Mouse (Mus musculus): ENCODE measurements at regions not wholly inside any gene's neighbourhood (a gene's known extent, or its start where the extent isn't known, plus 50 kb on each side); places are given as distances from the start of the nearest gene placed in this dataset.

DNA sequence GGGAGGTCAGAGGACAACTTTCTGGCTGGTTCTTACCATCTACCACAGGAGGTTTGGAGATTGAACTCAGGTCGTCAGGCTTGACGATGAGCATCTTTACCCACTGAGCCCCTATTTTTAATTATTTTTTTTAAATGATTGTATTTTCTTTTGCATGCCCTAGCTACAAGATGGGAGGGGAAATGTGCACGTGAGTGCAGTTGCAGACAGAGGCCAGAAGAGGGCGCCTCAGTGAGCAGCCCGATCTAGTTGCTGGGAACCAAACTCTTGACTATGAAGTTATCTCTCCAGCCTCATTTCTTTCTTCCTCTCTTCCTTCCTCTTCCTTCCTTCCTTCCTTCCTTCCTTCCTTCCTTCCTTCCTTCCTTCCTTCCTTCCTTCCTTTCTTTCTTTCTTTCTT, 537.3 kb upstream of the Adam5 start:
- TF ChIP-seq CTCF (IDR thresholded peaks at IDR 0.05; ENCODE audit: control insufficient read depth, insufficient read depth, insufficient read length) (no peak), MAX (IDR thresholded peaks at IDR 0.05) (no peak), CEBPB (IDR thresholded peaks at IDR 0.05; ENCODE audit: low read depth) (no peak), USF1 (IDR thresholded peaks at IDR 0.05; ENCODE audit: low read depth) (no peak), FOSL1 (IDR thresholded peaks at IDR 0.05; ENCODE audit: insufficient read depth, low read length, poor library complexity, severe bottlenecking) (no peak), MYOD1 (IDR thresholded peaks at IDR 0.05; ENCODE audit: control insufficient read depth, insufficient read length, low read depth) (no peak), MYOG (IDR thresholded peaks at IDR 0.05; ENCODE audit: control insufficient read depth, extremely low read depth, insufficient read length) (no peak)

All from C2C12 (cell line).